Mouse (Mus musculus) limb, embryonic 11.5 days (tissue): ENCODE data around the gene Hexa. TPM values are rescaled to one million over a fixed set of nuclear protein-coding genes. Genes with fewer than 3 reads are reported as not detected.
A peak's percentile ranks its signal among the peaks of the same experiment; 100 is the strongest.

Experiments
- ATAC-seq: fragments of 200-750 bp; cut with Nextera tagmentation; 2 replicates; pipeline ENCODE4 v1.8.0; 2017; ENCODE audit warnings: low read depth; ENCODE audit not compliant: insufficient number of reproducible peaks, low FRiP score, low TSS enrichment
- DNase-seq: peaks from one replicate; pipeline ENCODE4 v3.0.0-alpha.2; 2015; ENCODE audit warnings: low spot score
- H3K27ac ChIP-seq: fragments of 300-500 bp; sonication (generic); replicated peaks from 2 replicates; pipeline ENCODE4 v1.5.1; 2014; ENCODE audit warnings: low read depth, mild to moderate bottlenecking, low read length
- H3K27me3 ChIP-seq: fragments of 300-500 bp; sonication (generic); 2 replicates; pipeline ENCODE4 v1.6.1; 2014; ENCODE audit warnings: mild to moderate bottlenecking, low read length, mixed read lengths; ENCODE audit not compliant: control insufficient read depth, insufficient read depth
- H3K36me3 ChIP-seq: fragments of 300-500 bp; sonication (generic); 2 replicates; pipeline ENCODE4 v1.6.1; 2014; ENCODE audit warnings: mild to moderate bottlenecking, low read length, moderate library complexity, mixed read lengths; ENCODE audit not compliant: control insufficient read depth, insufficient read depth
- H3K4me1 ChIP-seq: fragments of 300-500 bp; sonication (generic); 2 replicates; pipeline ENCODE4 v1.6.1; 2014; ENCODE audit warnings: low read length, mixed read lengths; ENCODE audit not compliant: control insufficient read depth, insufficient read depth
- H3K4me2 ChIP-seq: fragments of 300-500 bp; sonication (generic); 2 replicates; pipeline ENCODE4 v1.6.1; 2014; ENCODE audit warnings: low read depth, mild to moderate bottlenecking, moderate library complexity; ENCODE audit not compliant: severe bottlenecking
- H3K4me3 ChIP-seq: fragments of 300-500 bp; sonication (generic); 2 replicates; pipeline ENCODE4 v1.5.1; 2014; ENCODE audit warnings: low read depth, low read length
- H3K9ac ChIP-seq: fragments of 300-500 bp; sonication (generic); 2 replicates; pipeline ENCODE4 v1.6.1; 2014; ENCODE audit warnings: mild to moderate bottlenecking, low read length
- H3K9me3 ChIP-seq: fragments of 300-500 bp; sonication (generic); 2 replicates; pipeline ENCODE4 v1.6.1; 2016; ENCODE audit warnings: low read length; ENCODE audit not compliant: control insufficient read depth
- WGBS: fragments of 180-500 bp; shearing (Covaris S2); extraction: QIAGEN DNeasy Blood & Tissue Kit; methylation state at CpG from one replicate; pipeline ENCODE4 v1.1.7; 2014; 5-methylcytosine and 5-hydroxymethylcytosine counted together
- polyA plus RNA-seq: library from polyadenylated mRNA; unstranded; fragments of >200 nt; fragmentation: Nextera tagmentation; extraction: Ambion mirVana; gene quantifications from 2 replicates; pipeline ENCODE4 v1.2.1, GENCODE M21; 2014

The Hexa gene
- polyA plus RNA-seq, 1 experiment from 2014 or later: 49.5 TPM

GRCm38 (mm10) chr9:59567111-59567510 lies 27.8 kb downstream of the Hexa start:
- WGBS: 29% methylated on average over 6 of the region's 6 CpGs

GRCm38 (mm10) chr9:59571852-59572251 lies 32.5 kb downstream of the Hexa start:
- H3K9ac ChIP-seq: no peak overlapping the region
- H3K36me3 ChIP-seq: no peaks in the 10 kb centered on the region
- H3K4me1 ChIP-seq: no peaks in the 10 kb centered on the region
- DNase-seq (no peak), ATAC-seq (no peak)
- WGBS: 77% methylated on average over 2 of the region's 2 CpGs
- H3K4me3 ChIP-seq: no peak overlapping the region
- peaks cover 2% of the 10 kb centered on the region; the same call in 1 of the 2 replicates for H3K27me3 ChIP-seq
- H3K9me3 ChIP-seq: no peaks in the 10 kb centered on the region
- H3K27ac ChIP-seq: no peak overlapping the region
- H3K4me2 ChIP-seq: no peak overlapping the region

More at GRCm38 (mm10) chr9:59567111-59567510, 27.8 kb downstream of the Hexa start:
- DNase-seq: peak; percentile 67
- Histone ChIP-seq H3K4me3 (no peak overlapping the region), H3K27me3 (no peaks in the 10 kb centered on the region), H3K9ac (no peak overlapping the region), H3K4me2 (no peak overlapping the region), H3K9me3 (no peaks in the 10 kb centered on the region), H3K27ac (no peak overlapping the region), H3K4me1 (no peaks in the 10 kb centered on the region), H3K36me3 (peaks cover 2% of the 10 kb centered on the region; the same call in 1 of the 2 replicates)
- no peak for ATAC-seq

GRCm38 (mm10) chr9:59577401-59577800 lies 38.1 kb downstream of the Hexa start:
- 16% methylated on average over 13 of the region's 13 CpGs for WGBS
- ATAC-seq (no peak), DNase-seq (no peak)
- Histone ChIP-seq H3K27ac (no peak overlapping the region), H3K4me3 (peak overlapping the region; percentile 22), H3K27me3 (peaks cover 13% of the 10 kb centered on the region; the same call in 1 of the 2 replicates), H3K4me1 (peaks cover 3% of the 10 kb centered on the region; the same call in 1 of the 2 replicates), H3K9ac (no peak overlapping the region), H3K9me3 (no peaks in the 10 kb centered on the region), H3K36me3 (no peaks in the 10 kb centered on the region), H3K4me2 (peak overlapping the region; percentile 67)

- Histone ChIP-seq H3K4me1 (peaks cover 3% of the 10 kb centered on the region; the same call in 1 of the 2 replicates), H3K36me3 (no peaks in the 10 kb centered on the region), H3K4me2 (peak within 1 kb of the TSS; percentile 67), H3K9me3 (no peaks in the 10 kb centered on the region), H3K27ac (no peak within 1 kb of the TSS), H3K9ac (no peak within 1 kb of the TSS), H3K4me3 (peak within 1 kb of the TSS; percentile 22), H3K27me3 (peaks cover 13% of the 10 kb centered on the region; the same call in 1 of the 2 replicates)
- ATAC-seq: peak; percentile 98
- 1% methylated on average over 56 of the region's 61 CpGs for WGBS
- DNase-seq: peak; percentile 100
Measured at GRCm38 (mm10) chr9:59577844-59578504, 38.6 kb downstream of the Hexa start, which contains the start of gene Celf6. Celf6 (plus strand) TSS chr9:59577917.

- H3K9me3 ChIP-seq: no peaks in the 10 kb centered on the region
- ATAC-seq: peak; percentile 56
- no peak overlapping the region for H3K27ac ChIP-seq
- under 1% methylated on average over 20 of the region's 20 CpGs for WGBS
- H3K36me3 ChIP-seq: no peaks in the 10 kb centered on the region
- H3K4me3 ChIP-seq: peak overlapping the region; percentile 22; the same call in 1 of the 2 replicates
- no peak for DNase-seq
- H3K27me3 ChIP-seq: peaks cover 13% of the 10 kb centered on the region; the same call in 1 of the 2 replicates
- no peak overlapping the region for H3K9ac ChIP-seq
- peak overlapping the region; percentile 67 for H3K4me2 ChIP-seq
- H3K4me1 ChIP-seq: peaks cover 3% of the 10 kb centered on the region; the same call in 1 of the 2 replicates
Measured at GRCm38 (mm10) chr9:59578505-59578867, 39.1 kb downstream of the Hexa start.

- WGBS: 8% methylated on average over 13 of the region's 13 CpGs
- no peak for ATAC-seq
Measured at GRCm38 (mm10) chr9:59584871-59585308, 45.5 kb downstream of the Hexa start.

GRCm38 (mm10) chr9:59588252-59588651 lies 48.9 kb downstream of the Hexa start:
- DNase-seq (no peak), ATAC-seq (no peak)
- H3K36me3 ChIP-seq: no peaks in the 10 kb centered on the region
- no peak overlapping the region for H3K27ac ChIP-seq
- H3K27me3 ChIP-seq: no peaks in the 10 kb centered on the region
- H3K9me3 ChIP-seq: no peaks in the 10 kb centered on the region
- no peaks in the 10 kb centered on the region for H3K4me1 ChIP-seq
- WGBS: 75% methylated on average over 5 of the region's 5 CpGs
- no peak overlapping the region for H3K9ac ChIP-seq
- H3K4me3 ChIP-seq: no peak overlapping the region
- H3K4me2 ChIP-seq: no peak overlapping the region

More at GRCm38 (mm10) chr9:59584871-59585308, 45.5 kb downstream of the Hexa start:
- Histone ChIP-seq H3K36me3 (no peaks in the 10 kb centered on the region), H3K27me3 (no peaks in the 10 kb centered on the region), H3K4me1 (no peaks in the 10 kb centered on the region), H3K27ac (no peak overlapping the region), H3K4me2 (peak overlapping the region; percentile 41), H3K9ac (peak overlapping the region; percentile 59), H3K9me3 (no peaks in the 10 kb centered on the region), H3K4me3 (peak overlapping the region; percentile 24)
- peak; percentile 86 for DNase-seq

GRCm38 (mm10) chr9:59588710-59589671 lies 49.7 kb downstream of the Hexa start:
- ATAC-seq (no peak), DNase-seq (peak; percentile 27)
- no peak overlapping the region for H3K4me2 ChIP-seq
- no peaks in the 10 kb centered on the region for H3K4me1 ChIP-seq
- H3K9ac ChIP-seq: no peak overlapping the region
- H3K36me3 ChIP-seq: no peaks in the 10 kb centered on the region
- no peaks in the 10 kb centered on the region for H3K27me3 ChIP-seq
- no peak overlapping the region for H3K4me3 ChIP-seq
- 52% methylated on average over 12 of the region's 12 CpGs for WGBS
- H3K27ac ChIP-seq: no peak overlapping the region
- no peaks in the 10 kb centered on the region for H3K9me3 ChIP-seq
